Mouse (Mus musculus) adrenal gland (tissue): ENCODE measurements around the gene Shcbp1l.
"Not testable (repeated sequence)": the region's sequence is repeated elsewhere in the genome, so short reads cannot be mapped to it uniquely, and the experiment has no call there.

ENCODE experiments used
- intact Hi-C: fragments of 180-260 bp; cut with DNase I; formaldehyde crosslinking; loops from one replicate; pipeline ENCODE4 v1.15.1; 2025

The Shcbp1l gene

DNA sequence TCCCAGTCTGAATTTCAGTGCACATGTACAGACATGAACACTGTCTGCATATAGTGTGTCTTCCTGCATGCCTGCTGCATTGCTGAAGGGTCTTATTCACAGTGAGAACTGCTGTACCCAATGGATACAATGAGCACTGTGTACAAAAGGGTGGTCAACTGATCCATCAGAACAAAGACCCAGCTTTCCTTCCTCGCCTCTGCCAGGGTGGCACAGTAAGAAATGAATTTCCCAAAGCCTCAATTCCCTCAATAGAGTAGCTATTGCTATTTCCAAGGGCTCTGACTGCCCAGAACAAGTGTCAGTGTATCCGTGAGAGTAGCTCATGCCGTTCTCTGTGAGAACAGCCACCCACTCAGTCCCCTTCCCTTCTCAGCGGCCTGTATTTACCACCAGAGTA, 7.2 kb upstream of the Shcbp1l start:
- intact Hi-C loops = not testable (repeated sequence)

DNA sequence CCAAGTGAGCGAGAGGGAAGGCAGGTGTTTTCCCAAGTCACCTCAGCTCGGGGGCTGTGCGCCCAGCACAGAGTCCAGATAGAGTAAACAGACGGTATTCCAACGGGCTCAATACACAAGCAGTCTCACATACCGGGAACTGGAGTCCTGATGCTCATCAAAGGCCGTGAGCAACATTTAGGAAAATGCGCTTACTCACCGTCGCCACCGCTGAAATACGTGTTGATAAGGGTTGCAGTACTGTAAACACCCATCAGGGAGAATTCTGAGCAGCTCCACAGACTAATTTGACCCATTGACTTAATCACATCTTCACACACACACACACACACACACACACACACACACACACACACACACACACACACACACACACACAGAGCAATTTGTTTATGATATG, 691 bp upstream of the Shcbp1l start:
- intact Hi-C loops = no loop called here

- intact Hi-C loops = no loop called here
Measured at GRCm38 (mm10) chr1:153431158-153431557, 6.2 kb downstream of the Shcbp1l start.

- intact Hi-C loops = no loop called here
Measured at GRCm38 (mm10) chr1:153431701-153432100, 6.7 kb downstream of the Shcbp1l start.

DNA sequence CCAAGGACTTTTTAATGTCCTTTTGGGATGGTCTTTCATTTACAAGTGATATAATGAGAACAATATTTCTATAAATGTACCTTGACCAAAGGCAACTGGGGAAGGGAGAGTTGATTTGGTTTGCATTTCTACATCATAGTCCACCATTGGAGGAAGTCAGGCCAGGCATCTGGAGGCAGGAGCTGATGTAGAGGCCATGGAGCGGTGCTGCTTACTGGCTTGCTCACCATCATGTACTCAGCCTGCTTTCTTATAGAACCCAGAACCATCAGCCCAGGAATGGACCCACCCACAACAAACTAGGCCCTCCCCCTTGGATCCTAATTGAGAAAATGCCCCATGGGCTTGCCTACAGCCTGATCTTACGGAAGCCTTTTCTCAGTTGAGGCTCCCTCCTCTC, 7.4 kb downstream of the Shcbp1l start:
- intact Hi-C loops = no loop called here

DNA sequence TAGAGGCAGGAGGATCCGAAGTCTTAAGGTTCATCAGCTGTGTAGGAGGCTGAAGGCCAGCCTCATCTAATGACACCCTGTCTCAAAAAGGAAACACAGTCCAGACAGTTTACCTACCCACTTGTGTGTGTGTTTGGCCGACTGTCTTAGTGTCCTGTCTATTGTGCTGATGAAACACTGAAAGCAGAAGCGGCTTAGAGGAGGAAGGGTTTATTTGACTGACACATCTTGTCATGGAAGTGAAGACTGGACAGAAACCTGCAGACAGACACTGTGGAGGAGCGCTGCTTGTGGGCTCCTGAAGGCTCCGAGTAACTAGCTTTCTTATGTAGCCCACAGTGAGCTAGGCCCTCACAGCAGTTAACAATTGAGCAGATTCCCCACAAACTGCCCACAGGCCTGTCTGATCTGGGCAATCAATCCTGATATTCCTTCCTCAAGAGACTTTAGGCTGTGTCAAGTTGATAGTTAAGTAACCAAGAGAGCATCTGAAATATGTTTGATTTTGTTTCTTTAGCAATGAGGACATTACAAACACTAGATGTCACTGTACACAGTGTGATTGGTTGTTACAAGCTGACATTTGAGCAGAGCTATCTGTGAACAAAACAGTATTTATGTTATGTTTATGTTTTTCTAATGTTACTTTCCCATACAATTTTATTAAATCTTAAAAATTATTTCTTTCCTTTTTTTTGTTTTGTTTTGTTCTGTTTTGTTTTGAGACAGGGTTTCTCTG, 9.1 kb downstream of the Shcbp1l start:
- intact Hi-C loops = no loop called here

- intact Hi-C loops = no loop called here
Measured at GRCm38 (mm10) chr1:153437536-153437935, 12.6 kb downstream of the Shcbp1l start.

- intact Hi-C loops = no loop called here
Measured at GRCm38 (mm10) chr1:153440752-153441151, 15.8 kb downstream of the Shcbp1l start.

- intact Hi-C loops = no loop called here
Measured at GRCm38 (mm10) chr1:153441656-153442055, 16.7 kb downstream of the Shcbp1l start.

GRCm38 (mm10) chr1:153443019-153443418, 18.1 kb downstream of the Shcbp1l start:
- intact Hi-C loops = no loop called here

DNA sequence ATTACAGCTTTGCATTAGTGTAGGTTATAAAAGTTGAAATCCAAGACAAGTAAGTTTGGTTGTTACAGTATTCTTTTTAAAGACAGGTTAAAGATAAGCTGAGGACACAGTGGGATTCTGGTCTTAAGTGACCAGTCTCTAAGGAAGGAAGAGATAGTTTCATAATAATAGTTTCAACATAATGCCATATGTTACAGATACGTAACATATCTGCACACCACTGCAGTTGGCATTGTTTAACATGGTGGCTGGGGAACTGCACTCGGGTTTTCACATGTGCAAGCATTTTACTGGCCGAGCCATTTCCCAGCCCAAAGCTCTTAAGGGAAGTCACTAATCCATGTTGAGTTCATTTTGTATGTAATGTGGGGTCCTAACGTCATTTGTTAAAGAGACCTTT, 18.7 kb downstream of the Shcbp1l start:
- intact Hi-C loops = no loop called here

DNA sequence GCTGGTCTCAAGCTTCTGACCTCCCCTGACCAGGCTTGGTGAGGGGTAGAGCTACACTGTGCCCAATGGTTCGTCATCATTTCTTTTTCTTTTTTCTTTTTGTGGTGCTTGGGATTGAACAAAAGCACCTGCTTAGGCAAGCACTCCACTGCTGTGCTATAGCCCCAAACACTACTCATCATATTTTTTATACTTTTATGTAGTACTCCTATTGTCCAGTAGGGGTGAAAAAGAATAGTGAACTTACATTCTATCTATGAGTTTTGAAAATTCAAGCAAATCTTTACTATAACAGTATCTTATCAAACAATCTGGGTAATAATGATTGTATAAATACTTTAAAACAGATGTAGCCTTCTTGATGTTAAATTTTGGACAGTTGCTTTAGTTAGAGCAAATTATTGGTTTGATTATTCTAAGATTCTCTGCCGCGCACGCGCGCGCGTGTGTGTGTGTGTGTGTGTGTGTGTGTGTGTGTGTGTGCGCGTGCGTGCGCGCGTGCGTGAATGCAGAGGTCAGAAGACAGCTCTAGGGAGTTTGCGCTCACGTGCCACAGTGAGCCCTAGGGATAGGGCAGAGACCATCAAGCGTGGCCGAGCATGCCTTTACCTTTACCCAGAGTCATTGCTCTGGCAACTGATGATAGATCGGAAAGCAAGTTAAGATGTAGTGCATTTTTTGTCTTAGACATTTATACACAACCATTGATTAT, 21.3 kb downstream of the Shcbp1l start:
- intact Hi-C loops = no loop called here

- intact Hi-C loops = no loop called here
Measured at GRCm38 (mm10) chr1:153451237-153452154, 26.5 kb downstream of the Shcbp1l start.

DNA sequence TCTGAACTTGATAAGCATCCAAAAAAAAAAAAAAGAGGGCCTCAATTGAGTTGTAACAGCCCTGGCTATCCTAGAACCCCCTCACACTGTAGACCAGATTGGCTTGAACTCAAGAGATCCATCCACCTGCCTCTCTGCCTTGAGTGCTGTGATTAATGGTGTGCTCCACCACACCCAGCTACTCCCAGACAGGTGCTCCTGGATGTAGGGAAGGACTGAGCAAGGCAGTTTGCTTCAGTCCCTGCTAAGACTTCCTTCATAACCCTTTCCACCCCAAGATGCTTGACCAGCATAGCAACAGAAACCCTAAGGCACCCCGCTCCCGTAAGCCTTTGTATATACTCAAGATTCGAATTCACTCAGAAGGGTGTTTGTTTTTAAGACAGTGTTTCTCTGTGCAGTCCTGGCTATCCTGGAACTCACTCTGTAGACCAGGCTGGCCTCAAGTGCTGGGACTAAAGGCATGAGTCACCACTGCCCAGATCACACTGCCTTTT, 28.2 kb downstream of the Shcbp1l start:
- intact Hi-C loops = no loop called here

GRCm38 (mm10) chr1:153456137-153456536, 31.2 kb downstream of the Shcbp1l start:
- intact Hi-C loops = no loop called here

GRCm38 (mm10) chr1:153461796-153462195, 36.8 kb downstream of the Shcbp1l start:
- intact Hi-C loops = no loop called here

DNA sequence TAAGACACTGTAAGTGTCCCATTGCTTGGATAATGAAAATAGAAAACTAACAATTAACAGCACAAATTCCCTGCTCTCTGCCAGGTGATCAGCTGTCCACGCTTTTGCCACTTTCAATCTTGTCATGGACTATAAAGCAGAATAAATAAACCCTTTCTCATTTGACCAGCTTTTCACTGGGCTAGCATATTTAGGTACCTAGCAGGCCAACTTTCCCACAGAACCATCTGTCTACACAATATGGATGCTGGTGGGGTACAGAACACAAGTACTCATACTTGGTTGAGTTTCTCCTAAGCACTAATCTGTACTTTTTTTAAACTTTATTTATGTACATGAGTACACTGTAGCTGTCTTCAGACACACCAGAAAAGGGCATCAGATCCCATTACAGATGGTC, 54.3 kb downstream of the Shcbp1l start:
- intact Hi-C loops = no loop called here

DNA sequence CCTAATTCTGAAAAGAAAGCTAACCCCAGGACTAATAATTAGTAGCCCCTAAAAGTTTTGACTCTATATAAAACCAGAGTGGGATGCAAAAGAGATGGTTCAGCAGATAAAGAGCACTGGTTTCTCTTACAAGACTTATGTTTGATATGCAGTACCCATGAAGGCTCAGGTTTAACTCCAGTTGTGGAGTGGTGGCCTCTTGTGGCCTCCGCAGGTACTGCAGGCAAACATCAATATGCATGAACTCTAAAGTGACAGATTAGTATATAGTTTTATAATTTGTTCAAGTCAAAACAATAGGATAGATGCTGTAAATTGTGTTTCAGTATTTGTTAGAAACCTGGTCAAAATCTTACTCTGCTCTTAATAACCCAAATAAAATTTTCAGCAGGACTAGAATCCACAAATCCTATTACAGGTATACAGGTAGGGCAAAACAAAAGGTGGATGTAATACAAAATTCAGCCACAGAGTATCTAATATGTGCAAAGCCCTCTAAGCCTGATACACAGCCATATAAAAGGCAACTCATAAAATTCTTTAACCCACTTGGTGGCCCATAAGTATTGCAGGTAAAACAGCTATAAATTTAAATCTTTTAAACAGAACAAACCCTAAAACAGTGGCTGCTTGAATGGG, 55.5 kb downstream of the Shcbp1l start:
- intact Hi-C loops = no loop called here

GRCm38 (mm10) chr1:153481025-153481412, 56.1 kb downstream of the Shcbp1l start:
- intact Hi-C loops = no loop called here

GRCm38 (mm10) chr1:153485201-153485796, 60.3 kb downstream of the Shcbp1l start:
- intact Hi-C loops = no loop called here

DNA sequence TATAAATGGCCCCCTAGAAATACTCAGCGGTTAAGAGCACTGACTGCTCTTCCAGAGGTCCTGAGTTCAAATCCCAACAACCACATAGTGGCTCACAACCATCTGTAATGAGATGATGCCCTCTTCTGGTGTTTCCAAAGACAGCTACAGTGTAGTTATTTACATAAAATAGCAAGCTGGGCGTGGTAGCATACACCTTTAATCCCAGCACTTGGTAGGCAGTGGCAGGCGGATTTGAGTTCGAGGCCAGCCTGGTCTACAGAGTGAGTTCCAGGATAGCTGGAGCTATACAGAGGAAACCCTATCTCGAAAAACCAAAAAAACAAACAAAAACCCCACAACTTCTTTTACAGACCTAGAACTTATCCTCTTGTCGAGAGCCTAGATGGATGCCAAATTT, 61.2 kb downstream of the Shcbp1l start:
- intact Hi-C loops = not testable (repeated sequence)
